Mouse (Mus musculus) thymus, adult 2 months (tissue): ENCODE results near the gene Psat1. TPM values are rescaled to one million over a fixed set of nuclear protein-coding genes. Genes with fewer than 3 reads are reported as not detected.

Experiments
- DNase-seq: peaks from one replicate; pipeline ENCODE4 v3.0.0; 2021
- H3K27ac ChIP-seq: fragments of 200-500 bp; 2 replicates; pipeline ENCODE4 v1.5.1; 2012; ENCODE audit warnings: low read length, control low read depth; ENCODE audit not compliant: control insufficient read depth, insufficient read depth
- H3K27me3 ChIP-seq: fragments of 200-500 bp; 2 replicates; pipeline ENCODE4 v1.6.1; 2012; ENCODE audit warnings: mild to moderate bottlenecking, low read length, moderate library complexity, mixed read lengths; ENCODE audit not compliant: control insufficient read depth, insufficient read depth
- H3K36me3 ChIP-seq: fragments of 200-500 bp; 2 replicates; pipeline ENCODE4 v1.6.1; 2012; ENCODE audit warnings: mild to moderate bottlenecking, low read length, moderate library complexity; ENCODE audit not compliant: control insufficient read depth, insufficient read depth
- H3K4me1 ChIP-seq: fragments of 200-500 bp; replicated peaks from 2 replicates; pipeline ENCODE4 v1.6.1; 2012; ENCODE audit warnings: low read length; ENCODE audit not compliant: control insufficient read depth, insufficient read depth
- H3K4me3 ChIP-seq: fragments of 200-500 bp; 2 replicates; pipeline ENCODE4 v1.5.1; 2012; ENCODE audit warnings: mild to moderate bottlenecking, low read length, control low read depth, moderate library complexity; ENCODE audit not compliant: control insufficient read depth, insufficient read depth
- CTCF ChIP-seq: fragments of 200-500 bp; IDR thresholded peaks from 2 replicates; pipeline ENCODE4 v1.5.1; 2012; ENCODE audit warnings: mild to moderate bottlenecking, control low read depth, low read length, moderate library complexity, borderline replicate concordance; ENCODE audit not compliant: control insufficient read depth, poor library complexity, insufficient read depth; ENCODE audit errors: extremely low read depth
- POLR2A ChIP-seq: fragments of 200-500 bp; IDR thresholded peaks from 2 replicates; pipeline ENCODE4 v1.6.1; 2012; ENCODE audit warnings: mild to moderate bottlenecking, low read length, control low read depth, moderate library complexity; ENCODE audit not compliant: control insufficient read depth, poor library complexity, insufficient read depth; ENCODE audit errors: extremely low read depth
- WGBS: fragments of 180-500 bp; shearing (Covaris S2); methylation state at CpG from one replicate; pipeline ENCODE4 v1.1.7; 2018; 5-methylcytosine and 5-hydroxymethylcytosine counted together
- polyA plus RNA-seq: library from polyadenylated mRNA; depleted of rRNA; stranded (reverse); fragments of >200 nt; gene quantifications from 2 replicates; pipeline ENCODE4 v1.2.3, GENCODE M21; 2012

The Psat1 gene
- polyA plus RNA-seq, 1 experiment = 33.2 TPM

GRCm38 (mm10) chr19:15981861-15982260 lies 34.7 kb upstream of the Psat1 start:
- WGBS = 24% methylated on average over 4 of the region's 4 CpGs
- H3K4me3 ChIP-seq = no peak overlapping the region
- H3K27ac ChIP-seq = no peak overlapping the region
- peak; percentile 63 for DNase-seq
- TF ChIP-seq POLR2A = no peak
- TF ChIP-seq CTCF = no peak
- peaks cover 4% of the 10 kb centered on the region; the same call in 1 of the 2 replicates for H3K4me1 ChIP-seq
- no peaks in the 10 kb centered on the region for H3K36me3 ChIP-seq
- H3K27me3 ChIP-seq = no peaks in the 10 kb centered on the region

DNA sequence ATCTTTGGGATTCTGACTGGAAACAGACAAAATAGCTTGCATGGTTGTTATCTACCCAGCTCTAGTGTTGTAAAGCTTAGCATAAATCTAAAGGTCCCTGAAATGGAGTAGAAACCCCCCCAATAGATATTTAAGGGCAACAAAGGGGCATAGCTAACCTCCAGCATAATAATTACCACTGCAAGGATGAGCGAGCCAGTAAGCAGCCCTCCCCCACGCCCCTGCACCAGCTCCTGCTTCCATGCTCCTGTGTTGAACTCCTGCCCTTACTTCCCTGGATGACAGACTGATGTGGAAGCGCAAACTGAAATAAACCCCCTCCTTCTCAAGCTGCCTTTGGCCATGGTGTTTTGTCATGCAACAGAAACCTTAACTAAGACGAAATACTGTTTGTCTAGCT lies 26.2 kb upstream of the Psat1 start:
- Histone ChIP-seq H3K27ac (no peak overlapping the region), H3K4me1 (no peaks in the 10 kb centered on the region), H3K27me3 (no peaks in the 10 kb centered on the region), H3K36me3 (no peaks in the 10 kb centered on the region; the same call in 1 of the 2 replicates), H3K4me3 (no peak overlapping the region)
- WGBS = 94% methylated on average over 4 of the region's 4 CpGs
- no peak for DNase-seq
- no peak for TF ChIP-seq CTCF
- no peak for TF ChIP-seq POLR2A

GRCm38 (mm10) chr19:15965082-15965481 lies 17.9 kb upstream of the Psat1 start:
- H3K4me1 ChIP-seq = no peaks in the 10 kb centered on the region
- WGBS = 59% methylated on average over 3 of the region's 3 CpGs
- no peaks in the 10 kb centered on the region for H3K36me3 ChIP-seq
- no peak overlapping the region for H3K4me3 ChIP-seq
- DNase-seq = peak; percentile 30
- H3K27ac ChIP-seq = no peak overlapping the region
- no peaks in the 10 kb centered on the region for H3K27me3 ChIP-seq
- no peak for TF ChIP-seq CTCF
- TF ChIP-seq POLR2A = no peak

DNA sequence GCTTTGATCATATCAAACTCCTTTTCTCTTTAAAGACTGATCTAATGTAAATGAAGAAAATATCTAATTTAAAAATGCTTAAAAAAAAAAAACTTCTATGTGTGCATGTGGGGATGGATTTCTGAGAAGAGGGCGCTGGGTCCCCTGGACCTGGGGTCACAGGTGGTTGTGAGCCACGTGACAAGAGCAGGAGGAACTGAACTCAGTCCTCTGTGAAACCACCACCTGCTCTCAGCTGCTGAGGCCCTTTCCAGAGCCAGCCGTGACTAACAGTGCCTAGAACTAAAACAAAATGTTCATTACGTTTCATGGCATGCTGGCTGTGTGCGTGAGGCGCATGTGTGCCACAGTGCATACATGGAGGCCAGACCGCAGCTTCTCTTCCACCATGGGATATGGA lies 17.4 kb upstream of the Psat1 start:
- no peak overlapping the region for H3K27ac ChIP-seq
- DNase-seq = no peak
- H3K36me3 ChIP-seq = no peaks in the 10 kb centered on the region
- H3K4me1 ChIP-seq = no peaks in the 10 kb centered on the region
- H3K27me3 ChIP-seq = no peaks in the 10 kb centered on the region
- no peak overlapping the region for H3K4me3 ChIP-seq
- TF ChIP-seq CTCF = no peak
- no peak for TF ChIP-seq POLR2A
- 88% methylated on average over 7 of the region's 7 CpGs for WGBS

DNA sequence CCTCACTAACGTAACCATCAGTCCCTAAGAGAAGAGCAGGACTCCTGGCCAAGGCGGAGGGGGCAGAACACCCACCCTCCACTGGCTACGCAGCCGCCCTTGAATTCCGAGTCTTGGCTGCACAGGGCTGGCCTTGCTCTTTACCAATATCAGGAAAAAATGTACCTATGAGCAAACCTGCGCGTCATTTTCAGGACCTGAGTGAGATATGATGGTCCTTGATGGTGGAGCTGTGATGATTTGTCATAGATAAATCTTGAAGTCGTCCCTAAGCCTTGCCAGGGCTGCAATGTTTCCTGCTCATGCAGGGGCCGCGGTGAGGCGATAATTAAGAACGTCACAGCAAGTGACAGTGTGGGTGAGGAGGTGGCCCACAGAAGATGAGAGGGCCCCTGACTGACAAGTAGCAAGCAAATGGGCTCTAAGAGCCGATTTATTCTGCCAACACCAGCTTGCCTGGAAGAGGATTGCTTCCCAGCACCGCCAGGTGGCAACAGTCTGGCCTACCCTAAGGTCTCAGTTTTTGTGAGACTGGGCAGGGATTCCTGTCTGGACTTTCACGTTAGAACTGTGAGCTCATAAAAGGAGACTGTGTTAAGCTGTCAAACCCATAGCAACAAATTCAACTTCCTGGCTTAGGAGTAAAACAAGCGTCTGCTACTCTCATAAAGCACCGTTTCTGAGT lies 16.0 kb upstream of the Psat1 start:
- no peak for TF ChIP-seq CTCF
- no peak for TF ChIP-seq POLR2A
- Histone ChIP-seq H3K4me3 (no peak overlapping the region), H3K27ac (no peak overlapping the region), H3K36me3 (no peaks in the 10 kb centered on the region), H3K4me1 (no peaks in the 10 kb centered on the region), H3K27me3 (no peaks in the 10 kb centered on the region)
- WGBS = 97% methylated on average over 17 of the region's 17 CpGs
- DNase-seq = no peak

DNA sequence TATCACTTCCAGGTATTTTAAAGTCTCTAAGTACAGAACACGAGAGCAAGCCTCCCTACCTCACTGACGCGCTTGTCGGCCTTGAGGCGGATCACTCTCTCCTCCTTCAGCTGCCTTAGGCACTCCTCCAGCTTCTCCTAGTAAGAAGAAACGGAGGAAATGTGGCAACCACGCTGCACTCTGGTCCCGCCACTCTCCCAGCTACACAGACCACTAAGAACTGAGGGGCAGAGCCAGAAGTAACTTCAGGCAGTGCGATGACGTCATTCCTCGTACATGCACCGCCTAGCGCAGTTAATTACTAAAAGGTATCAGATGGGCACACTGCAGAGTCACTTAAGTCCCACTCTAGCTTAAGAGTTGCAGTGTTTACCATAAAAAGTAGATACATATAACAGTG lies 15.2 kb upstream of the Psat1 start:
- WGBS = 85% methylated on average over 13 of the region's 13 CpGs
- Histone ChIP-seq H3K4me1 (no peaks in the 10 kb centered on the region), H3K4me3 (no peak overlapping the region), H3K27ac (no peak overlapping the region), H3K36me3 (no peaks in the 10 kb centered on the region), H3K27me3 (no peaks in the 10 kb centered on the region)
- TF ChIP-seq CTCF = no peak
- no peak for TF ChIP-seq POLR2A
- DNase-seq = no peak

GRCm38 (mm10) chr19:15950225-15950624 lies 3.1 kb upstream of the Psat1 start:
- DNase-seq = no peak
- Histone ChIP-seq H3K4me1 (no peaks in the 10 kb centered on the region), H3K36me3 (no peaks in the 10 kb centered on the region), H3K4me3 (no peak overlapping the region), H3K27me3 (no peaks in the 10 kb centered on the region), H3K27ac (no peak overlapping the region)
- no peak for TF ChIP-seq CTCF
- no peak for TF ChIP-seq POLR2A
- 71% methylated on average over 3 of the region's 3 CpGs for WGBS
